Mouse (Mus musculus): ENCODE results near the gene Ctbs.

- TF ChIP-seq MAFK (IDR thresholded peaks at IDR 0.05; ENCODE audit: insufficient read depth, low read depth, low read length) (no peak), ZC3H11A (IDR thresholded peaks at IDR 0.05; ENCODE audit: borderline replicate concordance, low read depth, low read length) (no peak)
Observed at GRCm38 (mm10) chr3:146442484-146442883, 7.1 kb upstream of the Ctbs start.

Data from ES-E14 (cell line).